Mouse (Mus musculus) erythroblast, embryonic 14.5 days (primary cell): ENCODE measurements around the gene Slc6a13.

Experiments used
- GATA1 ChIP-seq: IDR thresholded peaks from 2 replicates; pipeline ENCODE4 v1.6.1; 2012; ENCODE audit warnings: low read length, inconsistent platforms, mixed read lengths
- TAL1 ChIP-seq: IDR thresholded peaks from 3 replicates; pipeline ENCODE4 v1.6.1; 2012; ENCODE audit warnings: low read length, inconsistent platforms, mixed read lengths

GRCm38 (mm10) chr6:121310984-121311383 is 11.0 kb downstream of the Slc6a13 start:
- TF ChIP-seq GATA1 (no peak), TAL1 (no peak)
